Mouse (Mus musculus) CH12.LX (cell line): ENCODE measurements around the gene Mark4. TPM values are rescaled to one million over a fixed set of nuclear protein-coding genes. Genes with fewer than 3 reads are reported as not detected.
A peak's percentile ranks its signal among the peaks of the same experiment; 100 is the strongest.

ENCODE experiments used
- DNase-seq: peaks from one replicate; pipeline ENCODE4 v3.0.0-alpha.2; 2013; ENCODE audit errors: extremely low read depth
- H3K27ac ChIP-seq: 2 replicates; pipeline ENCODE4 v1.5.1; 2012; ENCODE audit warnings: low read depth, mild to moderate bottlenecking, control low read depth, moderate library complexity; ENCODE audit not compliant: insufficient read depth
- H3K27me3 ChIP-seq: replicated peaks from 2 replicates; pipeline ENCODE3; 2012; ENCODE audit warnings: inconsistent platforms
- H3K36me3 ChIP-seq, 2 experiments: replicated peaks in 1 of 2; 2 replicates each; pipeline versions ENCODE3 to v1.6.1; 2012; ENCODE audit warnings: inconsistent platforms in 1 of 2, low read length in 1 of 2, mild to moderate bottlenecking in 1 of 2, mixed read lengths in 1 of 2, moderate library complexity in 1 of 2; ENCODE audit not compliant: control insufficient read depth in 1 of 2, insufficient read depth in 1 of 2
- H3K4me1 ChIP-seq, 2 experiments: 2 replicates each; pipeline ENCODE4 v1.6.1; 2012; ENCODE audit warnings: inconsistent platforms in 1 of 2, moderate library complexity in 1 of 2; ENCODE audit not compliant: insufficient read depth in 2 of 2, control insufficient read depth in 1 of 2
- H3K4me2 ChIP-seq: 2 replicates; pipeline ENCODE4 v1.6.1; 2012; ENCODE audit warnings: low read depth, mild to moderate bottlenecking, control low read depth; ENCODE audit not compliant: poor library complexity, insufficient read depth, severe bottlenecking
- H3K4me3 ChIP-seq, 3 experiments: fragments of 150-350 bp in 1 of 3; sonication (generic) in 1 of 3; replicated peaks in 1 of 3; 2 replicates each; pipeline versions ENCODE3 to v1.5.1; 2011 to 2012; ENCODE audit warnings: low read depth in 2 of 3, low read length in 2 of 3, mild to moderate bottlenecking in 2 of 3, moderate library complexity in 2 of 3, control low read depth in 1 of 3, improper control_type of control experiment in 1 of 3, inconsistent platforms in 1 of 3, mixed read lengths in 1 of 3; ENCODE audit not compliant: poor library complexity in 1 of 3
- H3K79me2 ChIP-seq: replicated peaks from 2 replicates; pipeline ENCODE4 v1.6.1; 2012; ENCODE audit warnings: mild to moderate bottlenecking, moderate library complexity; ENCODE audit not compliant: control insufficient read depth, poor library complexity, insufficient read depth, severe bottlenecking; ENCODE audit errors: extremely low read depth
- H3K9ac ChIP-seq: 2 replicates; pipeline ENCODE4 v1.6.1; 2012; ENCODE audit warnings: low read depth, mild to moderate bottlenecking, control low read depth, moderate library complexity; ENCODE audit not compliant: insufficient read depth
- H3K9me3 ChIP-seq: replicated peaks from 2 replicates; pipeline ENCODE3; 2012; ENCODE audit warnings: low read length, inconsistent platforms, mixed read lengths
- BHLHE40 ChIP-seq: IDR thresholded peaks from 2 replicates; pipeline ENCODE4 v1.6.1; 2011; ENCODE audit warnings: mild to moderate bottlenecking, low read depth, low read length, improper control_type of control experiment
- CHD1 ChIP-seq: IDR thresholded peaks from 2 replicates; pipeline ENCODE4 v1.6.1; 2012; ENCODE audit warnings: low read depth, low read length, improper control_type of control experiment, inconsistent platforms
- CHD2 ChIP-seq: IDR thresholded peaks from 2 replicates; pipeline ENCODE4 v1.6.1; 2011; ENCODE audit warnings: low read length, improper control_type of control experiment
- CTCF ChIP-seq, 2 experiments: IDR thresholded peaks in 1 of 2; conservative IDR thresholded peaks in 1 of 2; 2 replicates each; pipeline ENCODE4 v1.5.1; 2011 to 2012; ENCODE audit warnings: low read depth in 2 of 2, low read length in 2 of 2, improper control_type of control experiment in 1 of 2, inconsistent platforms in 1 of 2, mild to moderate bottlenecking in 1 of 2, moderate library complexity in 1 of 2
- E2F4 ChIP-seq: IDR thresholded peaks from 2 replicates; pipeline ENCODE4 v1.6.1; 2011; ENCODE audit warnings: low read depth, low read length, improper control_type of control experiment; ENCODE audit not compliant: insufficient replicate concordance
- ELF1 ChIP-seq: IDR thresholded peaks from 2 replicates; pipeline ENCODE4 v1.6.1; 2014; ENCODE audit warnings: low read depth, mild to moderate bottlenecking, inconsistent platforms, low read length, improper control_type of control experiment
- EP300 ChIP-seq: IDR thresholded peaks from 2 replicates; pipeline ENCODE4 v1.6.1; 2011; ENCODE audit warnings: low read length, improper control_type of control experiment
- GABPA ChIP-seq: IDR thresholded peaks from 2 replicates; pipeline ENCODE4 v1.6.1; 2012; ENCODE audit warnings: low read depth, low read length, improper control_type of control experiment, inconsistent platforms; ENCODE audit not compliant: insufficient replicate concordance
- HCFC1 ChIP-seq: IDR thresholded peaks from 2 replicates; pipeline ENCODE4 v1.6.1; 2012; ENCODE audit warnings: low read depth, mild to moderate bottlenecking, inconsistent platforms, low read length, improper control_type of control experiment
- IRF4 ChIP-seq: IDR thresholded peaks from 2 replicates; pipeline ENCODE4 v1.6.1; 2014; ENCODE audit warnings: low read depth, mild to moderate bottlenecking, inconsistent platforms, low read length, improper control_type of control experiment
- JUN ChIP-seq: IDR thresholded peaks from 2 replicates; pipeline ENCODE4 v1.6.1; 2011; ENCODE audit warnings: low read depth, mild to moderate bottlenecking, low read length, improper control_type of control experiment, moderate library complexity; ENCODE audit not compliant: insufficient read depth
- JUND ChIP-seq: conservative IDR thresholded peaks from 2 replicates; pipeline ENCODE4 v1.6.1; 2011; ENCODE audit warnings: low read depth, low read length, improper control_type of control experiment
- KAT2A ChIP-seq: IDR thresholded peaks from 2 replicates; pipeline ENCODE4 v1.6.1; 2012; ENCODE audit warnings: low read length, improper control_type of control experiment, inconsistent platforms; ENCODE audit not compliant: insufficient replicate concordance
- MAFK ChIP-seq: IDR thresholded peaks from 2 replicates; pipeline ENCODE4 v1.6.1; 2011; ENCODE audit warnings: low read length, improper control_type of control experiment; ENCODE audit not compliant: insufficient replicate concordance
- MAX ChIP-seq: IDR thresholded peaks from 2 replicates; pipeline ENCODE4 v1.6.1; 2011; ENCODE audit warnings: low read length, improper control_type of control experiment
- MAZ ChIP-seq: IDR thresholded peaks from 2 replicates; pipeline ENCODE4 v1.6.1; 2012; ENCODE audit warnings: low read depth, mild to moderate bottlenecking, inconsistent platforms, low read length, improper control_type of control experiment, moderate library complexity
- MEF2A ChIP-seq: IDR thresholded peaks from 2 replicates; pipeline ENCODE4 v1.6.1; 2014; ENCODE audit warnings: low read depth, mild to moderate bottlenecking, inconsistent platforms, low read length, improper control_type of control experiment, borderline replicate concordance
- MXI1 ChIP-seq: IDR thresholded peaks from 2 replicates; pipeline ENCODE4 v1.6.1; 2011; ENCODE audit warnings: mild to moderate bottlenecking, low read depth, low read length, improper control_type of control experiment
- MYC ChIP-seq: IDR thresholded peaks from 2 replicates; pipeline ENCODE4 v1.6.1; 2011; ENCODE audit warnings: low read depth, mild to moderate bottlenecking, improper control_type of control experiment, low read length
- NELFE ChIP-seq: IDR thresholded peaks from 2 replicates; pipeline ENCODE4 v1.6.1; 2011; ENCODE audit warnings: low read depth, low read length, improper control_type of control experiment
- NRF1 ChIP-seq: IDR thresholded peaks from 2 replicates; pipeline ENCODE4 v1.6.1; 2014; ENCODE audit warnings: low read depth, mild to moderate bottlenecking, inconsistent platforms, low read length, improper control_type of control experiment, moderate library complexity
- PAX5 ChIP-seq: IDR thresholded peaks from 2 replicates; pipeline ENCODE4 v1.6.1; 2012; ENCODE audit warnings: low read length, inconsistent platforms, mixed read lengths
- POLR2A ChIP-seq: IDR thresholded peaks from 2 replicates; pipeline ENCODE4 v1.6.1; 2011; ENCODE audit warnings: low read depth, mild to moderate bottlenecking, improper control_type of control experiment, low read length
- POLR2AphosphoS2 ChIP-seq: IDR thresholded peaks from 2 replicates; pipeline ENCODE4 v1.6.1; 2011; ENCODE audit warnings: low read depth, low read length, improper control_type of control experiment
- RAD21 ChIP-seq: IDR thresholded peaks from 2 replicates; pipeline ENCODE4 v1.6.1; 2011; ENCODE audit warnings: low read depth, mild to moderate bottlenecking, low read length, improper control_type of control experiment, moderate library complexity
- RCOR1 ChIP-seq: conservative IDR thresholded peaks from 2 replicates; pipeline ENCODE4 v1.6.1; 2012; ENCODE audit warnings: low read depth, mild to moderate bottlenecking, inconsistent platforms, low read length, improper control_type of control experiment
- SIN3A ChIP-seq: IDR thresholded peaks from 2 replicates; pipeline ENCODE4 v1.6.1; 2012; ENCODE audit warnings: low read length, improper control_type of control experiment, inconsistent platforms
- SMC3 ChIP-seq: IDR thresholded peaks from 2 replicates; pipeline ENCODE4 v1.6.1; 2011; ENCODE audit warnings: low read depth, low read length, improper control_type of control experiment
- TBP ChIP-seq: conservative IDR thresholded peaks from 2 replicates; pipeline ENCODE4 v1.6.1; 2011; ENCODE audit warnings: low read depth, low read length, improper control_type of control experiment
- TCF12 ChIP-seq: IDR thresholded peaks from 2 replicates; pipeline ENCODE4 v1.6.1; 2014; ENCODE audit warnings: low read depth, mild to moderate bottlenecking, inconsistent platforms, low read length, improper control_type of control experiment
- UBTF ChIP-seq: IDR thresholded peaks from 2 replicates; pipeline ENCODE4 v1.6.1; 2012; ENCODE audit warnings: low read depth, mild to moderate bottlenecking, inconsistent platforms, low read length, improper control_type of control experiment, moderate library complexity
- USF1 ChIP-seq: IDR thresholded peaks from 2 replicates; pipeline ENCODE4 v1.6.1; 2014; ENCODE audit warnings: low read depth, mild to moderate bottlenecking, inconsistent platforms, low read length, improper control_type of control experiment
- USF2 ChIP-seq: conservative IDR thresholded peaks from 2 replicates; pipeline ENCODE4 v1.6.1; 2011; ENCODE audit warnings: low read depth, low read length, improper control_type of control experiment
- ZC3H11A ChIP-seq: IDR thresholded peaks from 2 replicates; pipeline ENCODE4 v1.6.1; 2012; ENCODE audit warnings: low read depth, mild to moderate bottlenecking, inconsistent platforms, low read length, improper control_type of control experiment
- ZKSCAN1 ChIP-seq: IDR thresholded peaks from 2 replicates; pipeline ENCODE4 v1.6.1; 2012; ENCODE audit warnings: low read depth, inconsistent platforms, low read length, improper control_type of control experiment, borderline replicate concordance
- ZMIZ1 ChIP-seq: IDR thresholded peaks from 2 replicates; pipeline ENCODE4 v1.6.1; 2012; ENCODE audit warnings: low read depth, mild to moderate bottlenecking, inconsistent platforms, low read length, improper control_type of control experiment
- ZNF384 ChIP-seq: IDR thresholded peaks from 2 replicates; pipeline ENCODE4 v1.6.1; 2012; ENCODE audit warnings: low read depth, low read length, improper control_type of control experiment, inconsistent platforms
- dilution Hi-C: fragments of 300-500 bp; cut with MboI; formaldehyde crosslinking; loops from 2 replicates; pipeline ENCODE4 v1.14.3; 2020; ENCODE audit warnings: low sequenced_read_pairs; ENCODE audit not compliant: extremely low pct_unique_long_range_greater_than_20kb, extremely low pct_ligation_motif_present
- in situ Hi-C: fragments of 300-500 bp; cut with MboI; formaldehyde crosslinking; loops from 3 replicates; pipeline ENCODE4 v1.14.3; 2019; ENCODE audit warnings: low sequenced_read_pairs, low pct_ligation_motif_present, low pct_unique_long_range_greater_than_20kb, mixed read lengths
- polyA plus RNA-seq: library from polyadenylated mRNA; unstranded; fragments of >175 nt; gene quantifications from 2 replicates; pipeline ENCODE4 v1.2.1, GENCODE M21; 2012; ENCODE audit warnings: low read depth; ENCODE audit not compliant: insufficient read length
- total RNA-seq, 2 experiments: library from RNA; depleted of rRNA; stranded (reverse); fragments of 300-350 nt in 1 of 2; fragments of >200 nt in 1 of 2; gene quantifications; 2 replicates each; pipeline ENCODE4 v1.2.3; 2012 to 2014

Gene Mark4
- total and polyA plus RNA-seq, 3 experiments: 1.7 to 11.9 (median 7.3) TPM

- Histone ChIP-seq H3K27me3 (peaks cover 42% of the 10 kb centered on the region), H3K9ac (peak overlapping the region; percentile 29; the same call in 1 of the 2 replicates), H3K27ac (no peak overlapping the region), H3K4me1 (peaks cover 3 to 19% of the 10 kb centered on the region in 2 experiments), H3K79me2 (no peaks in the 10 kb centered on the region), H3K4me2 (peak overlapping the region; percentile 73), H3K9me3 (no peaks in the 10 kb centered on the region), H3K4me3 (peak overlapping the region in 2 of 3 experiments; percentile 19 to 67), H3K36me3 (peaks cover 3 to 14% of the 10 kb centered on the region in 2 experiments)
- in situ Hi-C loops (loop anchor here (25.0 kb wide), 2 partner anchors 141 to 441 kb away; partner anchors contain the start of genes Ceacam16, Gm19345 and Ppp1r37), dilution Hi-C loops (no loop called here)
- peak; percentile 88 for DNase-seq
- TF ChIP-seq NELFE (no peak), NRF1 (peak; percentile 76), CHD1 (no peak), PAX5 (no peak), HCFC1 (no peak), USF1 (no peak; the same call in 1 of the 2 replicates), MYC (no peak), SIN3A (peak; percentile 80), MAFK (no peak), MAZ (no peak), POLR2A (peak; percentile 34; the same call in 1 of the 2 replicates), USF2 (0 out of 2 replicates have a peak, but pooled peaks have one; percentile 5), POLR2AphosphoS2 (no peak), BHLHE40 (no peak), EP300 (no peak), ZKSCAN1 (no peak), UBTF (no peak), CTCF (conservative IDR thresholded peaks at IDR 0.05 in 1 of 2, IDR thresholded peaks at IDR 0.05 in 1 of 2; ENCODE audit: low read depth in 2 of 2, low read length in 2 of 2) (no peak), RCOR1 (no peak), GABPA (no peak), E2F4 (no peak), CHD2 (no peak), SMC3 (no peak), MXI1 (peak; percentile 87), RAD21 (no peak), MAX (peak; percentile 67; the same call in 1 of the 2 replicates), KAT2A (no peak), IRF4 (no peak), TCF12 (no peak), JUN (no peak), ZMIZ1 (no peak), ELF1 (peak; percentile 36; the same call in 1 of the 2 replicates), ZNF384 (peak; percentile 64; the same call in 1 of the 2 replicates), JUND (no peak), TBP (no peak), MEF2A (no peak), ZC3H11A (no peak)
Measured at GRCm38 (mm10) chr7:19420821-19421636, 37.6 kb downstream of the Mark4 start.
